Mouse (Mus musculus) C2C12 (cell line): ENCODE results near the gene Herc4. TPM values are rescaled to one million over a fixed set of nuclear protein-coding genes. Genes with fewer than 3 reads are reported as not detected.

Source experiments
- H3K27me3 ChIP-seq: one replicate; pipeline ENCODE4 v1.6.1; 2011; ENCODE audit not compliant: control insufficient read depth, insufficient read depth, insufficient read length
- H3K36me3 ChIP-seq: one replicate; pipeline ENCODE4 v1.6.1; 2011; ENCODE audit not compliant: control insufficient read depth, insufficient read depth
- H3K4me3 ChIP-seq: one replicate; pipeline ENCODE4 v1.5.1; 2011; ENCODE audit warnings: mild to moderate bottlenecking, control low read depth; ENCODE audit not compliant: poor library complexity, insufficient read depth, severe bottlenecking
- H3K79me2 ChIP-seq: one replicate; pipeline ENCODE4 v1.6.1; 2011; ENCODE audit not compliant: control insufficient read depth, insufficient read depth
- H3K79me3 ChIP-seq: one replicate; pipeline ENCODE4 v1.6.1; 2011; ENCODE audit warnings: low read depth, control low read depth
- H3ac ChIP-seq: one replicate; pipeline ENCODE3; 2011; ENCODE audit warnings: low read depth; ENCODE audit not compliant: control insufficient read depth, insufficient read length
- CEBPB ChIP-seq: IDR thresholded peaks from one replicate; pipeline ENCODE4 v1.6.1; 2011; ENCODE audit warnings: low read depth, mild to moderate bottlenecking, control low read depth, moderate library complexity
- CTCF ChIP-seq: IDR thresholded peaks from one replicate; pipeline ENCODE4 v1.5.1; 2011; ENCODE audit not compliant: control insufficient read depth, insufficient read depth, insufficient read length
- FOSL1 ChIP-seq: IDR thresholded peaks from one replicate; pipeline ENCODE4 v1.8.0; 2011; ENCODE audit warnings: mild to moderate bottlenecking, low read length; ENCODE audit not compliant: poor library complexity, insufficient read depth, severe bottlenecking
- MAX ChIP-seq: IDR thresholded peaks from one replicate; pipeline ENCODE4 v1.6.1; 2011; ENCODE audit warnings: mild to moderate bottlenecking, control low read depth
- MYOD1 ChIP-seq: IDR thresholded peaks from one replicate; pipeline ENCODE4 v1.6.1; 2011; ENCODE audit warnings: low read depth; ENCODE audit not compliant: control insufficient read depth, insufficient read length
- MYOG ChIP-seq: IDR thresholded peaks from one replicate; pipeline ENCODE4 v1.6.1; 2011; ENCODE audit not compliant: control insufficient read depth, insufficient read length; ENCODE audit errors: extremely low read depth
- USF1 ChIP-seq: IDR thresholded peaks from one replicate; pipeline ENCODE4 v1.6.1; 2011; ENCODE audit warnings: low read depth, mild to moderate bottlenecking, control low read depth, moderate library complexity
- polyA plus RNA-seq: library from polyadenylated mRNA; unstranded; fragments of >200 nt; fragmentation: generic; extraction: Trizol; gene quantifications from one replicate; pipeline ENCODE4 v1.2.1, GENCODE M21; 2012; ENCODE audit warnings: missing spikeins

The Herc4 gene
- polyA plus RNA-seq, 1 experiment, result 10.7 TPM

GRCm38 (mm10) chr10:63367386-63367785, 123.8 kb downstream of the Herc4 start:
- no peaks in the 10 kb centered on the region for H3K79me3 ChIP-seq
- TF ChIP-seq CEBPB (no peak), MAX (no peak), MYOG (no peak), MYOD1 (no peak), CTCF (no peak), USF1 (no peak), FOSL1 (no peak)
- H3K79me2 ChIP-seq, result no peaks in the 10 kb centered on the region
- no peaks in the 10 kb centered on the region for H3K36me3 ChIP-seq
- no peaks in the 10 kb centered on the region for H3K27me3 ChIP-seq
- no peak overlapping the region for H3K4me3 ChIP-seq
- H3ac ChIP-seq, result no peak overlapping the region

Other genes starting within 250 kb of the Herc4 start
- 15.9 TPM for gene Hnrnph3, start 219.6 kb upstream of the Herc4 start, polyA plus RNA-seq
- 0.11 TPM for gene Pbld2, start 219.5 kb upstream of the Herc4 start, polyA plus RNA-seq
- gene Pbld1, start 183.6 kb upstream of the Herc4 start, polyA plus RNA-seq, result 1.4 TPM
- gene Atoh7, start 144.2 kb upstream of the Herc4 start, polyA plus RNA-seq, result not detected
- 0.01 TPM for gene Mypn, start 39.9 kb upstream of the Herc4 start, polyA plus RNA-seq
- 4.2 TPM for gene Sirt1, start 137.9 kb downstream of the Herc4 start, polyA plus RNA-seq
- gene Dnajc12, start 138.6 kb downstream of the Herc4 start, polyA plus RNA-seq, result 2.8 TPM
- not detected for gene Gm7075, start 178.0 kb downstream of the Herc4 start, polyA plus RNA-seq
- gene Ctnna3, start 186.3 kb downstream of the Herc4 start, polyA plus RNA-seq, result 0.01 TPM